Mouse (Mus musculus) hindbrain, embryonic 14.5 days (tissue): ENCODE data around the gene Inpp4a. TPM values are rescaled to one million over a fixed set of nuclear protein-coding genes. Genes with fewer than 3 reads are reported as not detected.
A peak's percentile ranks its signal among the peaks of the same experiment; 100 is the strongest.

ENCODE experiments used
- ATAC-seq: fragments of 200-750 bp; cut with Nextera tagmentation; 2 replicates; pipeline ENCODE4 v1.8.0; 2017; ENCODE audit warnings: moderate number of reproducible peaks, mild to moderate bottlenecking, moderate TSS enrichment, moderate library complexity; ENCODE audit not compliant: low FRiP score
- DNase-seq: peaks from one replicate; pipeline ENCODE4 v3.0.0-alpha.2; 2015; ENCODE audit warnings: low spot score
- H3K27ac ChIP-seq: fragments of 300-500 bp; sonication (generic); 2 replicates; pipeline ENCODE4 v1.5.1; 2014; ENCODE audit warnings: mild to moderate bottlenecking, moderate library complexity
- H3K27me3 ChIP-seq: fragments of 300-500 bp; sonication (generic); 2 replicates; pipeline ENCODE4 v1.6.1; 2014; ENCODE audit warnings: mild to moderate bottlenecking, low read length, mixed read lengths; ENCODE audit not compliant: control insufficient read depth, insufficient read depth
- H3K36me3 ChIP-seq: fragments of 300-500 bp; sonication (generic); replicated peaks from 2 replicates; pipeline ENCODE4 v1.6.1; 2014; ENCODE audit not compliant: control insufficient read depth, insufficient read depth
- H3K4me1 ChIP-seq: fragments of 300-500 bp; sonication (generic); replicated peaks from 2 replicates; pipeline ENCODE4 v1.6.1; 2014; ENCODE audit warnings: antibody characterized with exemption, low read length, mixed read lengths; ENCODE audit not compliant: control insufficient read depth, insufficient read depth
- H3K4me2 ChIP-seq: fragments of 300-500 bp; sonication (generic); replicated peaks from 2 replicates; pipeline ENCODE4 v1.6.1; 2014; ENCODE audit warnings: mild to moderate bottlenecking, moderate library complexity
- H3K4me3 ChIP-seq: fragments of 300-500 bp; sonication (generic); replicated peaks from 2 replicates; pipeline ENCODE4 v1.5.1; 2014; ENCODE audit warnings: mild to moderate bottlenecking, low read length
- H3K9ac ChIP-seq: fragments of 300-500 bp; sonication (generic); 2 replicates; pipeline ENCODE4 v1.6.1; 2014
- H3K9me3 ChIP-seq: fragments of 300-500 bp; sonication (generic); 2 replicates; pipeline ENCODE4 v1.6.1; 2016; ENCODE audit warnings: low read length; ENCODE audit not compliant: control insufficient read depth
- WGBS: fragments of 180-500 bp; shearing (Covaris S2); extraction: QIAGEN DNeasy Blood & Tissue Kit; methylation state at CpG from one replicate; pipeline ENCODE4 v1.1.7; 2014; 5-methylcytosine and 5-hydroxymethylcytosine counted together
- polyA plus RNA-seq: library from polyadenylated mRNA; unstranded; fragments of >200 nt; fragmentation: Nextera tagmentation; extraction: Ambion mirVana; gene quantifications from 2 replicates; pipeline ENCODE4 v1.2.1, GENCODE M21; 2014

Gene Inpp4a
- polyA plus RNA-seq, 1 experiment from 2014 or later = 64.3 TPM

GRCm38 (mm10) chr1:37317644-37318285, 18.1 kb downstream of the Inpp4a start:
- no peaks in the 10 kb centered on the region for H3K36me3 ChIP-seq
- 89% methylated on average over 7 of the region's 7 CpGs for WGBS
- no peak overlapping the region for H3K9ac ChIP-seq
- DNase-seq (no peak), ATAC-seq (no peak)
- no peak overlapping the region for H3K4me3 ChIP-seq
- no peaks in the 10 kb centered on the region for H3K9me3 ChIP-seq
- H3K4me1 ChIP-seq = no peaks in the 10 kb centered on the region
- no peak overlapping the region for H3K27ac ChIP-seq
- H3K27me3 ChIP-seq = no peaks in the 10 kb centered on the region
- H3K4me2 ChIP-seq = no peak overlapping the region

GRCm38 (mm10) chr1:37318558-37318957, 18.9 kb downstream of the Inpp4a start:
- Histone ChIP-seq H3K27me3 (no peaks in the 10 kb centered on the region), H3K4me1 (no peaks in the 10 kb centered on the region), H3K36me3 (no peaks in the 10 kb centered on the region), H3K4me2 (no peak overlapping the region), H3K9me3 (no peaks in the 10 kb centered on the region), H3K9ac (no peak overlapping the region), H3K27ac (no peak overlapping the region), H3K4me3 (no peak overlapping the region)
- DNase-seq (no peak), ATAC-seq (no peak)
- whole genome bisulfite sequencing = 93% methylated on average over 2 of the region's 2 CpGs

GRCm38 (mm10) chr1:37322690-37323089, 23.0 kb downstream of the Inpp4a start:
- no peak for ATAC-seq
- Histone ChIP-seq H3K4me3 (no peak overlapping the region), H3K27me3 (no peaks in the 10 kb centered on the region), H3K36me3 (no peaks in the 10 kb centered on the region), H3K4me2 (no peak overlapping the region), H3K9me3 (no peaks in the 10 kb centered on the region), H3K9ac (no peak overlapping the region), H3K27ac (no peak overlapping the region), H3K4me1 (no peaks in the 10 kb centered on the region)
- WGBS = 96% methylated on average over 2 of the region's 2 CpGs
- no peak for DNase-seq

- no peak for DNase-seq
- Histone ChIP-seq H3K36me3 (no peaks in the 10 kb centered on the region), H3K4me3 (no peak overlapping the region), H3K27ac (no peak overlapping the region), H3K9me3 (no peaks in the 10 kb centered on the region), H3K4me1 (no peaks in the 10 kb centered on the region), H3K27me3 (no peaks in the 10 kb centered on the region), H3K4me2 (no peak overlapping the region), H3K9ac (no peak overlapping the region)
- ATAC-seq = no peak
- 94% methylated on average over 4 of the region's 4 CpGs for WGBS
Observed at GRCm38 (mm10) chr1:37323208-37323607, 23.5 kb downstream of the Inpp4a start.

- Histone ChIP-seq H3K4me3 (no peak overlapping the region), H3K4me2 (no peak overlapping the region), H3K27me3 (no peaks in the 10 kb centered on the region), H3K27ac (no peak overlapping the region), H3K9me3 (no peaks in the 10 kb centered on the region), H3K9ac (no peak overlapping the region), H3K36me3 (no peaks in the 10 kb centered on the region), H3K4me1 (no peaks in the 10 kb centered on the region)
- ATAC-seq = no peak
- no peak for DNase-seq
- WGBS = 46% methylated on average over 5 of the region's 5 CpGs
Observed at GRCm38 (mm10) chr1:37324569-37324968, 24.9 kb downstream of the Inpp4a start.

- 82% methylated on average over 4 of the region's 4 CpGs for WGBS
- ATAC-seq = no peak
- no peak for DNase-seq
Observed at GRCm38 (mm10) chr1:37327311-37327710, 27.6 kb downstream of the Inpp4a start.

GRCm38 (mm10) chr1:37329132-37329531, 29.5 kb downstream of the Inpp4a start:
- H3K36me3 ChIP-seq = no peaks in the 10 kb centered on the region
- H3K4me3 ChIP-seq = no peak overlapping the region
- H3K27me3 ChIP-seq = no peaks in the 10 kb centered on the region
- WGBS = 97% methylated on average over 3 of the region's 3 CpGs
- DNase-seq = no peak
- H3K27ac ChIP-seq = no peak overlapping the region
- no peak overlapping the region for H3K4me2 ChIP-seq
- ATAC-seq = no peak
- no peaks in the 10 kb centered on the region for H3K9me3 ChIP-seq
- no peak overlapping the region for H3K9ac ChIP-seq
- H3K4me1 ChIP-seq = no peaks in the 10 kb centered on the region

More at GRCm38 (mm10) chr1:37327311-37327710, 27.6 kb downstream of the Inpp4a start:
- Histone ChIP-seq H3K27me3 (no peaks in the 10 kb centered on the region), H3K9me3 (no peaks in the 10 kb centered on the region), H3K4me3 (no peak overlapping the region), H3K4me1 (no peaks in the 10 kb centered on the region), H3K36me3 (no peaks in the 10 kb centered on the region), H3K9ac (no peak overlapping the region), H3K4me2 (no peak overlapping the region), H3K27ac (no peak overlapping the region)

- Histone ChIP-seq H3K9me3 (no peaks in the 10 kb centered on the region), H3K36me3 (no peaks in the 10 kb centered on the region), H3K4me1 (no peaks in the 10 kb centered on the region), H3K4me2 (no peak overlapping the region), H3K9ac (no peak overlapping the region), H3K27ac (no peak overlapping the region), H3K4me3 (no peak overlapping the region), H3K27me3 (no peaks in the 10 kb centered on the region)
- no peak for ATAC-seq
- no peak for DNase-seq
- WGBS = 93% methylated on average over 4 of the region's 4 CpGs
Observed at GRCm38 (mm10) chr1:37329831-37330230, 30.2 kb downstream of the Inpp4a start.

- H3K9me3 ChIP-seq = no peaks in the 10 kb centered on the region
- H3K27me3 ChIP-seq = no peaks in the 10 kb centered on the region
- no peaks in the 10 kb centered on the region for H3K4me1 ChIP-seq
- no peak overlapping the region for H3K27ac ChIP-seq
- no peaks in the 10 kb centered on the region for H3K36me3 ChIP-seq
- no peak for DNase-seq
- H3K4me3 ChIP-seq = no peak overlapping the region
- WGBS = 78% methylated on average over 3 of the region's 3 CpGs
- H3K9ac ChIP-seq = no peak overlapping the region
- ATAC-seq = 0 out of 2 replicates have a peak, but pooled peaks have one; percentile 24
- H3K4me2 ChIP-seq = no peak overlapping the region
Observed at GRCm38 (mm10) chr1:37332756-37333155, 33.1 kb downstream of the Inpp4a start.
